Mouse (Mus musculus) liver, embryonic 16.5 days (tissue): Measurements from ENCODE around the gene Rin2. TPM values are rescaled to one million over a fixed set of nuclear protein-coding genes. Genes with fewer than 3 reads are reported as not detected.

Experiments
- ATAC-seq: fragments of 200-750 bp; cut with Nextera tagmentation; 2 replicates; pipeline ENCODE4 v1.8.0; 2017; ENCODE audit warnings: low read depth, mild to moderate bottlenecking, moderate number of reproducible peaks, moderate library complexity
- H3K27ac ChIP-seq: fragments of 300-500 bp; sonication (generic); 2 replicates; pipeline ENCODE4 v1.5.1; 2014; ENCODE audit warnings: mild to moderate bottlenecking, low read length
- H3K27me3 ChIP-seq: fragments of 300-500 bp; sonication (generic); 2 replicates; pipeline ENCODE4 v1.6.1; 2014; ENCODE audit warnings: low read depth, low read length, mixed read lengths; ENCODE audit not compliant: control insufficient read depth, insufficient read depth
- H3K36me3 ChIP-seq: fragments of 300-500 bp; sonication (generic); 2 replicates; pipeline ENCODE4 v1.6.1; 2014; ENCODE audit warnings: mild to moderate bottlenecking; ENCODE audit not compliant: control insufficient read depth, insufficient read depth
- H3K4me1 ChIP-seq: fragments of 300-500 bp; sonication (generic); 2 replicates; pipeline ENCODE4 v1.6.1; 2014; ENCODE audit warnings: low read depth, low read length, mixed read lengths; ENCODE audit not compliant: control insufficient read depth
- H3K4me2 ChIP-seq: fragments of 300-500 bp; sonication (generic); 2 replicates; pipeline ENCODE4 v1.6.1; 2014; ENCODE audit warnings: low read depth, low read length, mixed read lengths
- H3K4me3 ChIP-seq: fragments of 300-500 bp; sonication (generic); 2 replicates; pipeline ENCODE4 v1.5.1; 2014; ENCODE audit warnings: low read depth, mild to moderate bottlenecking, low read length
- H3K9ac ChIP-seq: fragments of 300-500 bp; sonication (generic); 2 replicates; pipeline ENCODE4 v1.6.1; 2014; ENCODE audit warnings: low read depth, low read length
- H3K9me3 ChIP-seq: fragments of 300-500 bp; sonication (generic); replicated peaks from 2 replicates; pipeline ENCODE4 v1.6.1; 2016; ENCODE audit warnings: low read length; ENCODE audit not compliant: control insufficient read depth
- WGBS: fragments of 180-500 bp; shearing (Covaris S2); extraction: QIAGEN DNeasy Blood & Tissue Kit; methylation state at CpG from one replicate; pipeline ENCODE4 v1.1.7; 2014; ENCODE audit not compliant: insufficient replicate concordance; 5-methylcytosine and 5-hydroxymethylcytosine counted together
- polyA plus RNA-seq: library from polyadenylated mRNA; unstranded; fragments of >200 nt; fragmentation: Nextera tagmentation; extraction: Ambion mirVana; gene quantifications from 2 replicates; pipeline ENCODE4 v1.2.1, GENCODE M21; 2015

Rin2 gene
- polyA plus RNA-seq, 1 experiment from 2014 or later = 2.6 TPM

DNA sequence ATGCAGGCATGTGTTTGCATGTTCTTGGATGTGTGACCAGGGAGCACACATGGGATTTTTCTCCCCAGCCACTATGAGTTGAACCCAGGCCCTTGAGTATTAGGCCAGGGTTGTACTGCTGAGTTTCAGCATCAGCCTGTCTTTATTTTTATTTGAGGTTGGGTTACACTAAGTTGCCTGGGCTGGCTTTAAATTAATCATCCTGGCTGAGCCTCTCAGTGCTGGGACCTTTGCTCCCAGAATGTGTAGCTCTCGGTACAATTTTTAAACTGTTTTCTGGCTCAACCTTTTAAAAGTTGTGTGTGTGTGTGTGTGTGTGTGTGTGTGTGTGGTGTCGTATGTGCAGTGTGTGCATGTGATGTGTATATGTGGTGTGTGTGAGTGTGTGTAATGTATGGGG lies 5.1 kb downstream of the Rin2 start:
- ATAC-seq = no peak
- Histone ChIP-seq H3K36me3 (no peaks in the 10 kb centered on the region), H3K27ac (no peak overlapping the region), H3K4me2 (no peak overlapping the region), H3K9me3 (no peaks in the 10 kb centered on the region), H3K9ac (no peak overlapping the region), H3K4me1 (no peaks in the 10 kb centered on the region; the same call in 1 of the 2 replicates), H3K4me3 (no peak overlapping the region), H3K27me3 (no peaks in the 10 kb centered on the region; the same call in 1 of the 2 replicates)
- WGBS = 58% methylated on average over 2 of the region's 2 CpGs

DNA sequence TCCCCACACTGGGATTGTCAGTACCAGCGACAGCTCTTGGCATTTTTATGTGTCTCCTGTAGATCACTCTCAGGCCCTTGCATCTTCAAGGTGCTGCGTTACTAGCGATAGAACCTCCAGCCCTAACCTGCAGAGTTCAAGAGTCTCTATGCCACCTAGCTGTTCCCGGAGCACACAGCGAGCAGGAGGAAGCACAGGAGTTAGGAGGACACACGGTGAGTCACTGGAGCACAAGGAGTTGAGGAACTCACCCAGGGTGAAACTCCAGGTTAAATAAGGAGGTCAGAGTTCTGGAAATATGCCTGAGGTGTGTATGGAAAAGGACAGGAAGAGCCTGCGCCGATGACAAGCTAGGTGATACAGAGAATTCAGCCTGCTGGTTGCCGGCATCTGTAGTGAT lies 5.7 kb downstream of the Rin2 start:
- H3K4me3 ChIP-seq = no peak overlapping the region
- H3K27ac ChIP-seq = no peak overlapping the region
- no peaks in the 10 kb centered on the region for H3K36me3 ChIP-seq
- no peaks in the 10 kb centered on the region for H3K9me3 ChIP-seq
- no peak overlapping the region for H3K4me2 ChIP-seq
- no peak overlapping the region for H3K9ac ChIP-seq
- 68% methylated on average over 9 of the region's 9 CpGs for WGBS
- ATAC-seq = no peak
- H3K27me3 ChIP-seq = no peaks in the 10 kb centered on the region; the same call in 1 of the 2 replicates
- H3K4me1 ChIP-seq = no peaks in the 10 kb centered on the region; the same call in 1 of the 2 replicates

DNA sequence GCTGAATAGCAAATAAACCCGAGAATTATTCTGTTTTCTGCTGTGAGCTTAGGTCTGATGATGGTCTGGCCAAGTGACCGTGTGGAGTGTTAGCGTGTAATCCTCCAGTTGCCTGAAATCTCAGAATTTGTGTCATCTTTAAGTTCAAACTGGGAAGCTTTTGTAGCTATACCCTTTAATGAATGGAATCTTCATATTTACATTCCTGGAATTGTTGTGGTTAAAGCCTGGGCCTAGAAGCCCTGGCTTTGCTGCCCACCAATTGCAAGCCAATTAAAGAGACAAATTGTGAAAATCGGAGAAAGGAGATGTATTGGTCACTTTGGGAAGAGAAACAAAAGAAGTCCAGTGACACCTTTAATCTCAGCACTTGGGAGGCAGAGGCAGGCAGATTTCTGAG lies 6.6 kb downstream of the Rin2 start:
- WGBS = 60% methylated on average over 4 of the region's 4 CpGs
- Histone ChIP-seq H3K9ac (no peak overlapping the region), H3K4me2 (no peak overlapping the region), H3K27ac (no peak overlapping the region), H3K4me1 (no peaks in the 10 kb centered on the region; the same call in 1 of the 2 replicates), H3K9me3 (no peaks in the 10 kb centered on the region), H3K4me3 (no peak overlapping the region), H3K36me3 (no peaks in the 10 kb centered on the region), H3K27me3 (no peaks in the 10 kb centered on the region)
- no peak for ATAC-seq

DNA sequence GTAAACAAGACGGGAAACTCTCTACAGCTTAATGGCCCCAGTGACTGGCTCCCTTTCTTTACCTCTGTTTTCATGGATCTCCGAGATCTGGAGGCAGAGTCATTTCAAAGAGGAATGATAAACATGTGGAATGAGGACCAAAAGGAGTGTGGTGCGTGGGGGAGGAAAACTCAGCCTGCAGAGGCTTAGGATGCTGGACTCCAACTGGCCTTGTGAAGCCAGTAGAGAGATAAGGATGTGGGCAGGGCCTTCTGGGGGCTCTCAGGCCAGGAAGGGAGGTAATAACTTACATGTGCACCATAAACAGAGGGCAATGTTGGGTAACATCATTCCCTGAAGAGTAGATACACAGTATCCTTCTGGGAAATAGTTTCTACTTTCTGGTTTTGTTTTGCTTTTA lies 7.9 kb downstream of the Rin2 start:
- no peaks in the 10 kb centered on the region for H3K27me3 ChIP-seq
- no peak overlapping the region for H3K4me3 ChIP-seq
- no peaks in the 10 kb centered on the region for H3K36me3 ChIP-seq
- no peaks in the 10 kb centered on the region for H3K9me3 ChIP-seq
- no peak overlapping the region for H3K27ac ChIP-seq
- no peak overlapping the region for H3K4me2 ChIP-seq
- no peak overlapping the region for H3K9ac ChIP-seq
- WGBS = 51% methylated on average over 3 of the region's 3 CpGs
- H3K4me1 ChIP-seq = no peaks in the 10 kb centered on the region; the same call in 1 of the 2 replicates
- no peak for ATAC-seq

DNA sequence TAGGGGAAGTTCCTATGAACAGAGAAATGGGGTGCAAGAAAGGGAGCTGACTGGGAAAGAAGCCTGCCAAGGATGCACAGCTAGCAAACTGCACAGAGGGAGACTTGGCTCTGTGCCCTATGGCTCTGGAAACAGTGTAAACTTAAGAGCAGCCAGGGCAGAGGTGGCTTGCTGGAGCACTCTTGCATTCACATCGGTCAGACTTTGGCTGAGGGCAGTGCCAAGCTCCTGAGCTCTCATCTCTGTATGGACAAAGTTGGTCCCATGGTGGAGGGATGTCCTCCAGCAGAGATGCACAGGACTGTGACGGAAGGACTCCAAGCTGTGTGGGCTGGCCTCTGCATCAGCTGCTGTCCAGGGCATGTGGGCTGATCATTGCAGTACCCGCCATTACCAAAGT lies 8.5 kb downstream of the Rin2 start:
- H3K4me2 ChIP-seq = no peak overlapping the region
- no peaks in the 10 kb centered on the region; the same call in 1 of the 2 replicates for H3K4me1 ChIP-seq
- H3K27me3 ChIP-seq = no peaks in the 10 kb centered on the region
- no peak overlapping the region for H3K27ac ChIP-seq
- no peak; the same call in 1 of the 2 replicates for ATAC-seq
- WGBS = 49% methylated on average over 3 of the region's 3 CpGs
- H3K4me3 ChIP-seq = no peak overlapping the region
- no peaks in the 10 kb centered on the region for H3K36me3 ChIP-seq
- H3K9me3 ChIP-seq = no peaks in the 10 kb centered on the region
- H3K9ac ChIP-seq = no peak overlapping the region

DNA sequence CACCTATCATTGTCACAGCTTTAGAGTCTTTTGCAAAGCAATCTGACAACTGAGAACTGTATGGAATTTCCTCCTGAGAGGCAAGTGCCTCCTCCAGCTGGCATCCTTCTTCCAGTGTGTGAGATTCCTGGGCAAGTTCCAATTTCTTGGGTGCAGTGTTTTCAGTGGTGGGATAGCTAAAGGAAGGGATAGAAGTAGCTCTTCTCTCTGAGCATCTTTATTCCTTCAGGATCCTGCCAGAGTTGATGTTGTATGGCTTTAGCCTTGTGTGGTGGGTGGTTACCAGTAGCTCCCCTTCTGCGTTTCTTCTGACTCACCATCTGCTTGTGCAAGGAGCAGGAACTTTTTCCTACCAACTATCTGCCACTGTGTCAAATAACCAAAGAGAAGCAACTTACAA lies 9.1 kb downstream of the Rin2 start:
- no peak overlapping the region for H3K27ac ChIP-seq
- no peaks in the 10 kb centered on the region; the same call in 1 of the 2 replicates for H3K4me1 ChIP-seq
- no peak for ATAC-seq
- no peak overlapping the region for H3K4me3 ChIP-seq
- no peak overlapping the region for H3K4me2 ChIP-seq
- no peak overlapping the region for H3K9ac ChIP-seq
- no peaks in the 10 kb centered on the region for H3K9me3 ChIP-seq
- H3K36me3 ChIP-seq = no peaks in the 10 kb centered on the region
- no peaks in the 10 kb centered on the region for H3K27me3 ChIP-seq
- 64% methylated on average over 1 of the region's 1 CpGs for WGBS

DNA sequence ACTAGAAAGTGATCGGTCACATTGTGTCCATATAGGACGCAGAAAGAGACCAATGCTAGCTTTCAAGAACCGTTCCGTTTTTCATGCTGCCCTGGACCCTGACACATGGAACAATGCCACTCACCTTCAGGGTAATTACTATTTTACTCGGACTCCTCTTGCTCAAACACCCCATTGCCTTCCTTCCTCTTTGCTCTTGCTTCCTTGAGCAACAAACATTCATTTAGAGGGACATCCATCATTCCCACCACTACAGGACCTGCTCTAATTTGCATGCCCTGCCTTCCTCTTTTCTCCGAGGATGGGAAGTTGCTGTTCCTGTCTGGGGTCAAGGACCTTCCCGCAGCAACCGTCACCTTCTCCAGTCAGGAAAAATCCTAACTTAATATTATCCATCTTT lies 9.9 kb downstream of the Rin2 start:
- H3K9me3 ChIP-seq = no peaks in the 10 kb centered on the region
- H3K36me3 ChIP-seq = no peaks in the 10 kb centered on the region
- WGBS = 22% methylated on average over 8 of the region's 8 CpGs
- H3K4me3 ChIP-seq = no peak overlapping the region
- no peak overlapping the region for H3K27ac ChIP-seq
- H3K9ac ChIP-seq = no peak overlapping the region
- ATAC-seq = no peak
- H3K4me1 ChIP-seq = no peaks in the 10 kb centered on the region; the same call in 1 of the 2 replicates
- H3K27me3 ChIP-seq = no peaks in the 10 kb centered on the region
- H3K4me2 ChIP-seq = no peak overlapping the region

DNA sequence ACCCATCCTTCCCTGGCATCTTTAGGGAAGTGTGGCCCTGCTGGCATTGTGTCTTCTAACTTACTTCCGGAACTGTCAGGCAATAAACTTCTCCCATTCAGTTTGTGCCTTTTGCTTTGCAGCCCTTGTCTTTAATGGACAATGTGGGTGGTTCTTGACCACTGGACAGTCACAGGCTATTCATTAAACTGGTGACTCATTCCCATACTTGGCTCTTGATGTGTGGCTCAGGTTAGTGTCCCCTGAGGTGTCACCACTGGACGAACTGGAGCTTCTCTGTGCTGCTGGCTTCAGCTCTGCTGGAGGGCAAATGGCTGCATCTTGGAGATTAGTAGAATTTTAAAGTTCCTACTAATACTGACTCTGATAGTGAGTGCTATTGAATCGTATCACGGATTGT lies 11.0 kb downstream of the Rin2 start:
- Histone ChIP-seq H3K27ac (no peak overlapping the region), H3K4me3 (no peak overlapping the region), H3K4me1 (no peaks in the 10 kb centered on the region; the same call in 1 of the 2 replicates), H3K27me3 (no peaks in the 10 kb centered on the region), H3K9me3 (no peaks in the 10 kb centered on the region), H3K36me3 (no peaks in the 10 kb centered on the region), H3K4me2 (no peak overlapping the region), H3K9ac (no peak overlapping the region)
- ATAC-seq = no peak
- 60% methylated on average over 4 of the region's 4 CpGs for WGBS

DNA sequence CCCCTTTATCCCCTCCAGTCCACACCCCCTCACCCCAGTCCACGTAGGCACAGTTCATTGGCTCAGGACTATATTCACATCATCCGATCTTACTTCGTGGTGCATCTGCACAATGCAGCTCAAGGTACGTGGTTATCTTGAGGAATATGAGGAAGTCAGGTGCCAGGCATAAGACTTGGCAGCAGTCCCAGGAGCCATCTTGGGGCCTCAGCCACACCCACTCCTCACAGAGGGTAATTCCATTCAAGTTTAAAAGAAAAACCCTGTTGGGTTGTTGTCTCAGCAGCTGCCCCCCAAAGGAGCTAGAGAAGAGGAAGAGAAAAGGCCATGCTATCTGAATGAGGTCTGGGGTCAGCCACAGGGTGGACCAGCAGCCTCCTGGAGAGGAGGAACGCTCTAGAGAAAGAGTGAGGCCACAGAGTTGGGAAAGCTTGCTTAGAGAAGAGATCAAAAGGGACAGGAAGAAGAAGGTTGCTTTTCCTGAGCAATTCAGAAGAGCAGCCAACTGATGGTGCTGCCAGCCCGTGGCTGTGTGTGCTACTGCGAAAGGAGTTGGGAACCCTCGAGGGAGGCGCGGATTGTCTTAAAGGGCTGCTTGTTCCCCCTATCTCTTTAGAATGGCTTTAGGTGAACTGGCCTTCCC lies 16.5 kb downstream of the Rin2 start:
- H3K4me1 ChIP-seq = no peaks in the 10 kb centered on the region
- no peak overlapping the region for H3K4me3 ChIP-seq
- H3K9ac ChIP-seq = no peak overlapping the region
- WGBS = 66% methylated on average over 10 of the region's 10 CpGs
- no peak overlapping the region for H3K27ac ChIP-seq
- H3K27me3 ChIP-seq = no peaks in the 10 kb centered on the region
- no peak overlapping the region for H3K4me2 ChIP-seq
- ATAC-seq = no peak
- H3K9me3 ChIP-seq = no peaks in the 10 kb centered on the region
- no peaks in the 10 kb centered on the region for H3K36me3 ChIP-seq
